Comparison of ENCODE assay signal across 21 mouse cellular contexts in genomic region chr6:4956651-4957050, GRCm38 (mm10). TPM values are rescaled to one million over a fixed set of nuclear protein-coding genes. Genes with fewer than 3 reads are reported as not detected.
A peak's percentile ranks its signal among the peaks of the same experiment; 100 is the strongest.
DNase-seq lines count a peak whose midpoint lies in the region; ATAC-seq and TF ChIP-seq lines count a peak whose summit lies in the region.
"Had no signal": no experiment of that assay in that cellular context is flagged by ENCODE, and none has a peak within 500 bp of the region (broad histone marks: within the 10 kb centered on the region; RNA-seq: fewer than 3 reads in every experiment).

No protein-coding gene starts in this region.

- no peaks in the 10 kb centered on the region for H3K9me3 ChIP-seq in limb, embryonic 12.5 days
- H3K9me3 ChIP-seq in limb, embryonic 10.5 days (replicated peaks): no peaks in the 10 kb centered on the region
- no peaks in the 10 kb centered on the region for H3K9me3 ChIP-seq in limb, embryonic 15.5 days
- H3K9me3 ChIP-seq: heart, embryonic 12.5 days; megakaryocyte, embryonic 14.5 days; neural tube, embryonic 13.5 days had no signal

- H3K4me3 ChIP-seq in limb, embryonic 12.5 days (replicated peaks): no peak overlapping the region
- H3K4me3 ChIP-seq in limb, embryonic 10.5 days: no peak overlapping the region
- H3K4me3 ChIP-seq in limb, embryonic 15.5 days: no peak overlapping the region
- H3K4me3 ChIP-seq: gastrocnemius, adult 2 months; heart, embryonic 12.5 days; megakaryocyte, embryonic 14.5 days; neural tube, embryonic 13.5 days had no signal

- WGBS in limb, embryonic 12.5 days: 51% methylated on average over 6 of the region's 6 CpGs
- WGBS in limb, embryonic 10.5 days: 75% methylated on average over 6 of the region's 6 CpGs
- WGBS in limb, embryonic 15.5 days: 22% methylated on average over 6 of the region's 6 CpGs

- TF ChIP-seq POLR2A in brain, embryonic 14.5 days (IDR thresholded peaks at IDR 0.05; ENCODE audit: borderline replicate concordance, extremely low read depth, insufficient read depth, insufficient read length, poor library complexity, severe bottlenecking): no peak

- peak overlapping the region; percentile 78; the same call in 1 of the 2 replicates for H3K27ac ChIP-seq in limb, embryonic 12.5 days
- no peak overlapping the region; the same call in 1 of the 2 replicates for H3K27ac ChIP-seq in limb, embryonic 10.5 days
- peak overlapping the region; percentile 76 for H3K27ac ChIP-seq in limb, embryonic 15.5 days
- H3K27ac ChIP-seq: gastrocnemius, adult 2 months; hindbrain, postnatal 0 days; liver, embryonic 14.5 days; neural tube, embryonic 13.5 days had no signal

- no peak for TF ChIP-seq CTCF in brain, embryonic 14.5 days (IDR thresholded peaks at IDR 0.05; ENCODE audit: borderline replicate concordance, extremely low read depth, insufficient read depth, insufficient read length)

- DNase-seq in heart, postnatal 4 days: peak; percentile 12
- DNase-seq in heart, adult 8-10 months (ENCODE audit: low spot score): no peak
- DNase-seq in limb, embryonic 10.5 days (ENCODE audit: low spot score): no peak
- peak; percentile 35 for DNase-seq in brain, embryonic 14.5 days (ENCODE audit: low read depth)
- DNase-seq in liver: no peak
- DNase-seq in spleen, adult 18-20 months: no peak
- DNase-seq: cerebellum, adult 8-10 months; forebrain, postnatal 0 days; gastrocnemius, adult 2 months; kidney, postnatal 14 days; midbrain, embryonic 14.5 days; right cerebral cortex, postnatal 14 days had no signal

- no peaks in the 10 kb centered on the region for H3K27me3 ChIP-seq in limb, embryonic 12.5 days
- H3K27me3 ChIP-seq in limb, embryonic 10.5 days (ENCODE audit: low read depth, poor library complexity, severe bottlenecking): no peaks in the 10 kb centered on the region
- no peaks in the 10 kb centered on the region for H3K27me3 ChIP-seq in limb, embryonic 15.5 days
- H3K27me3 ChIP-seq: CH12.LX; heart, embryonic 12.5 days; neural tube, embryonic 13.5 days had no signal

- no peaks in the 10 kb centered on the region for H3K36me3 ChIP-seq in limb, embryonic 12.5 days
- 0 out of 2 replicates have a peak, but pooled peaks cover 3% of the 10 kb centered on the region for H3K36me3 ChIP-seq in limb, embryonic 10.5 days
- H3K36me3 ChIP-seq in limb, embryonic 15.5 days: no peaks in the 10 kb centered on the region
- H3K36me3 ChIP-seq: heart, embryonic 12.5 days; neural tube, embryonic 13.5 days had no signal

- H3K4me1 ChIP-seq in limb, embryonic 12.5 days (replicated peaks): peaks cover 27% of the 10 kb centered on the region
- peaks cover 23% of the 10 kb centered on the region for H3K4me1 ChIP-seq in limb, embryonic 10.5 days
- H3K4me1 ChIP-seq in limb, embryonic 15.5 days: peaks cover 19% of the 10 kb centered on the region

- ATAC-seq in limb, embryonic 12.5 days (ENCODE audit: insufficient number of reproducible peaks, insufficient read depth, low FRiP score, low TSS enrichment, low read depth): no peak
- no peak for ATAC-seq in limb, embryonic 15.5 days (ENCODE audit: insufficient number of reproducible peaks, low FRiP score, low TSS enrichment, low read depth)
- ATAC-seq: forebrain, postnatal 0 days; hindbrain, postnatal 0 days had no signal

- no peak overlapping the region for H3K4me2 ChIP-seq in limb, embryonic 12.5 days
- no peak overlapping the region for H3K4me2 ChIP-seq in limb, embryonic 15.5 days
- H3K4me2 ChIP-seq: heart, embryonic 12.5 days; neural tube, embryonic 13.5 days had no signal

- H3K9ac ChIP-seq in limb, embryonic 12.5 days (replicated peaks): no peak overlapping the region
- H3K9ac ChIP-seq in limb, embryonic 15.5 days: no peak overlapping the region
- H3K9ac ChIP-seq: forebrain, postnatal 0 days; heart, embryonic 12.5 days; liver, embryonic 14.5 days; neural tube, embryonic 13.5 days had no signal

RNA-seq across cellular contexts. Expression of gene Ppp1r9a, which starts 53.9 kb away (rescaled TPM):
- total RNA-seq in heart, postnatal 4 days (2021): 10 to 100 TPM; 26.9 to 30.9 TPM
- 10 to 100 TPM; 10.7 to 15.0 (median 12.8) TPM for total RNA-seq in heart, adult 8-10 months (2022)
- 27.0 and 27.8 TPM in 2 replicates for polyA plus RNA-seq in limb, embryonic 12.5 days (2016; fragmentation: Nextera tagmentation; extraction: Ambion mirVana)
- polyA plus RNA-seq in limb, embryonic 10.5 days (2016; fragmentation: Nextera tagmentation; extraction: Ambion mirVana): 21.8 and 28.5 TPM in 2 replicates
- polyA plus RNA-seq in brain, embryonic 14.5 days (2012; rRNA removed): 22.2 and 32.7 TPM in 2 replicates
- 15.3 and 16.3 TPM in 2 replicates for polyA plus RNA-seq in limb, embryonic 15.5 days (2015; fragmentation: Nextera tagmentation; extraction: Ambion mirVana)
- total RNA-seq: MEL had no signal

Comparison
In these comparisons a context has a peak if more than half of its experiments do, and no peak if none do; other contexts are left out.
1. DNase-seq: peak in heart, postnatal 4 days (single experiment) and brain, embryonic 14.5 days (single experiment); none in heart, adult 8-10 months (single experiment), limb, embryonic 10.5 days (single experiment), liver (single experiment) and spleen, adult 18-20 months (0 of 2).